Mouse (Mus musculus): Measurements from ENCODE around the gene Evx2.

DNA sequence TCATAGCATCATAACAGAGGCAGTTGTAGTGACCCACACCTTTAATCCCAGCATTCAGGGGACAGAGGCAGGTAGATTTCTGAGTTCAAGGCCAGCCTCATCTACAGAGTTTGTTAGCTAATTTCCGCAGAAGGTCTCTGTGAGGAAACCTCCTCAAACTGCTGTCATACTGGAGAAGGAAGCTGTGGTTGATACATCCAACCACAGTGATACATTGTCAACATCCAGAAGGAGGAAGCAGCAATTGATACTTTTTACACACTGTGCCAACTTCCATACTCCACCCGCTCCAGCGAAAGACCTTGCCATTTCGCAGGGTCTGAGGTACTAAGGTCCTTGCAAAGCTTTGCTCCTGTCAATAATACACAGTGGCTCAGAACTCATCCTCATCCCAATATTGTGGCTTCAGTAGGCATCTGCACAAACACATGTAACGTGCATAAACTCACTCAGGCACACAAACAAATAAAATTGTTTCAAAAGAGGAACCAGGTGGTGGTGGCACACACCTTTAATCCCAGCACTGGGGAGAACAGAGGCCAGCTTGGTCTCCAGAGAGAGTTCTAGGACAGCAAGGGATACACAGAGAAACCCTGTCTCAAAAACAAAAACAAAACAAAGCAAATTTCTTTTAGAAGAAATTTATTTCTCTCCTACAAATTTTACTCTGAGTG lies 53.1 kb downstream of the Evx2 start:
- TF ChIP-seq CTCF (IDR thresholded peaks at IDR 0.05; ENCODE audit: low read depth) (no peak), EP300 (optimal IDR thresholded peaks at IDR 0.05) (no peak)
